Mouse (Mus musculus) bone marrow macrophage, adult 2 months (primary cell): Measurements from ENCODE around the gene Pagr1a. TPM values are rescaled to one million over a fixed set of nuclear protein-coding genes. Genes with fewer than 3 reads are reported as not detected.

ENCODE experiments used
- H3K27ac ChIP-seq: 2 replicates; pipeline ENCODE4 v1.5.1; 2012; ENCODE audit warnings: low read depth, low read length; ENCODE audit not compliant: insufficient read depth
- H3K4me1 ChIP-seq: 2 replicates; pipeline ENCODE4 v1.6.1; 2012; ENCODE audit warnings: low read length; ENCODE audit not compliant: control insufficient read depth, insufficient read depth
- H3K4me3 ChIP-seq: 2 replicates; pipeline ENCODE4 v1.5.1; 2012; ENCODE audit warnings: mild to moderate bottlenecking, low read length, moderate library complexity; ENCODE audit not compliant: insufficient read depth
- CTCF ChIP-seq: IDR thresholded peaks from 2 replicates; pipeline ENCODE4 v1.5.1; 2012; ENCODE audit warnings: low read depth, mild to moderate bottlenecking, low read length, moderate library complexity
- POLR2A ChIP-seq: IDR thresholded peaks from 2 replicates; pipeline ENCODE4 v1.6.1; 2012; ENCODE audit warnings: mild to moderate bottlenecking, low read depth, low read length, borderline replicate concordance
- polyA plus RNA-seq: library from polyadenylated mRNA; stranded (reverse); fragments of >200 nt; gene quantifications from 2 replicates; pipeline ENCODE4 v1.2.4, GENCODE M21; 2012; ENCODE audit not compliant: missing spikeins, insufficient read depth, insufficient read length

The Pagr1a gene
- polyA plus RNA-seq, 1 experiment, result 22.2 TPM

DNA sequence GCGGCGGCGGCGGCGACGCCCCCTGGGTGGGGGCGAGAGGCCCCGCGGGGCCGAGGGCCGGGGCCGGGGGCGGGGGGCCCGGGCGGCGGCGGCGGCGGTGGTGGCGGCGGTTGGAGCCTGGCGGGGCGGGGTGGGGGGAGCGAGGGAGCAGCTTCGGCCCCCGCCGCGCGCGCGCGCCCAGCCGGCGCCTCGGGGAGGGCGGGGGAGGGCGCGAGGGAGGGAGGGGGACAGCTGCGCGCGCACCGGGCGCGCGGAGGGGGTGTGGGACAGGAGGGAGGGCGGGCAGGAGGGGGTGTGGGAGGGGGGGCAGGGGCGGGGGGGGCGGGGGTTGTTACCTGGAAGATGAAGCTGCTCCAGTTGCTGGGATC lies 9.4 kb upstream of the Pagr1a start:
- Histone ChIP-seq H3K4me1 (peaks cover 30% of the 10 kb centered on the region), H3K4me3 (peak overlapping the region; percentile 76), H3K27ac (peak overlapping the region; percentile 94)
- no peak for TF ChIP-seq POLR2A
- TF ChIP-seq CTCF, result no peak

DNA sequence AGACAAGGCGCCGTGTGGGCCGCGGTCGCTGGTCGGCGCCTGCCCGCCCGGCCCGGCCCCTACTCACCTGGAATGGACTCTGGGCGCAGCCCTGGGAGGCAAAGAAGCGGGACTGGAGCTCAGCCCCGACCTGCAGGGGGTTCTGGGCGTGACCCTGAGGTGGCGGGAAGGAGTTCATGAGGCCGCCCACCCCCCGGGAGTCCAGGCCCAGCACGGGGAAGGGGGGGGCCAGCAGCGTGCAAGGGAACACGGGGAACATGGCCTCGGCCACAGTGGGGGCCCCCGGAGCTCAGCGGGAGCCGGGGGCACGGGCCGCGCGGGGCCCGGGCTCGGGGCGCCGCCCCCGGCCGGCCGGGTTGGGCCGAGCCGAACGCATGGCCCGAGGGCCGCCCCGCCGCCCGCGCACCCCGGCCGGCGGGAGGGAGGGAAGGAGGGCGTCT lies 9.0 kb upstream of the Pagr1a start:
- no peak for TF ChIP-seq POLR2A
- TF ChIP-seq CTCF, result no peak
- peaks cover 31% of the 10 kb centered on the region for H3K4me1 ChIP-seq
- peak overlapping the region; percentile 76 for H3K4me3 ChIP-seq
- H3K27ac ChIP-seq, result peak overlapping the region; percentile 94

DNA sequence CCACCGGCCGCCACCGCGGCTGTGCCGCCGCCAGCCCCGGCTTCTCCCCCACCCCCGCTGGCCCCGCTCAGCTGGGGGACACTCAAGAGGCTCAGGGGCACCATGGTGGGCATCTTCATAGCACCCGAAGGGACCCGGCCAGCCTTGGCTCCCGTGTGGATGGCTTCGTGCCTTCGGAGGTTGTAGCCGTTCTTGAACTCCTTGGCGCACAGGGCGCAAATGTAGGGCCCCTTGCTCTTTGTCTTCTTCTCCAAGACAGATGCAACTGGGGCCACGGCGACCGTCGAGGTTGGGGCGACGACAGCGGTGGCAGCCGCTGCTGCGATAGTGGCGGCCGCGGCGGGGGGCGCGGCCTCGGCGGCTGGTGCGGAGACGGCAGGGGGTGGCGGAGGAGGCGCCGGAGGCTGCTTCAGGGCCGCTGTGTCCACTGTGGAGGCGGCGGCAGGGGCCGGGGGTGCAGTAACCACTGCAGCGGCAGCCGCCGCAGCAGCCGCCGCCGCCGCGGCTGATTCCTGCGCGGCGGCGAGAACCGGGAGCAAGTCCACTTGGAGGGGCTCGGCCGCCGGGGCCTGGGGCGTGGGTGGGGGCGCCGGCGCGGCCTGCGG lies 8.5 kb upstream of the Pagr1a start:
- TF ChIP-seq POLR2A (no peak), CTCF (no peak)
- Histone ChIP-seq H3K27ac (peak overlapping the region; percentile 94), H3K4me1 (peaks cover 31% of the 10 kb centered on the region), H3K4me3 (peak overlapping the region; percentile 76)

DNA sequence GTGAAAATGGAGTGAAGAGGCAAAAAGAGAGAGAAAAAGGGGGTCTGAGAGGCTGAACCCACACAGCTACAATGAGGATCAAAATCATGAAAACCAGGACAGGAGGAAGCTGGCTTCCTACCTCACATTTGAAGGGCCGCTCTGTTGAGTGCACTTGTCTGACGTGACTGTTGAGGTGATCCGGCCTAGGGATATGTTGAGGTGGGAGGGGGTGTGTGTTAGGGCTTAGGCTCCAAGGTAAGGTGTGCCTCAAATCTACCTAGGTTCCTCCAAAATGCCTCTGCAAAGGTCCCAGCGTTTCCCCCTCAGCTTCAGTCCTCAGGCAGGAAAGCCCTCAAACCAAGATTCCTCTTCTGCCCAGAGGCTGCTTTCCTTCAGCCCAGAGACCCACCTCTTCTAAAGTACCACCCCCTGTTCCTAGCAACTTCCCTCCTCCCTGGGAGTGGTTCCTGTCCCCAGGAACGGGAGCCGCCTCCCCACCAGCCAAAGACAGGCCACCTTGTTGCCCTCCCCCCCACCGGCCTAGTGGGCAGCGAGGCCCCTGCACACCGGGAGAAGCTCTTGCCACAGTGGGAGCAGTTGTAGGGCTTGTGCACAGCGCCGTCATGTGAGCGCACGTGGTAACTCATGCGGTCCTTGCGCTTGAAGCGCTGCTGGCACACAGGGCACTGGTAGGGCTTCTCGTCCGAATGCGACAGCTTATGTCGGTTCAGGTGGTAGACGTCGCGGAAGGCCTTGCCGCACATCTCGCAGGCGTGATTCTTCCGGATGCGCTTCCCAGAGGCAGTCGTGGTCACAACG lies 7.8 kb upstream of the Pagr1a start:
- Histone ChIP-seq H3K27ac (peak overlapping the region; percentile 94), H3K4me1 (peaks cover 31% of the 10 kb centered on the region), H3K4me3 (peak overlapping the region; percentile 76)
- peak; percentile 22; the same call in 1 of the 2 replicates for TF ChIP-seq POLR2A
- TF ChIP-seq CTCF, result no peak

DNA sequence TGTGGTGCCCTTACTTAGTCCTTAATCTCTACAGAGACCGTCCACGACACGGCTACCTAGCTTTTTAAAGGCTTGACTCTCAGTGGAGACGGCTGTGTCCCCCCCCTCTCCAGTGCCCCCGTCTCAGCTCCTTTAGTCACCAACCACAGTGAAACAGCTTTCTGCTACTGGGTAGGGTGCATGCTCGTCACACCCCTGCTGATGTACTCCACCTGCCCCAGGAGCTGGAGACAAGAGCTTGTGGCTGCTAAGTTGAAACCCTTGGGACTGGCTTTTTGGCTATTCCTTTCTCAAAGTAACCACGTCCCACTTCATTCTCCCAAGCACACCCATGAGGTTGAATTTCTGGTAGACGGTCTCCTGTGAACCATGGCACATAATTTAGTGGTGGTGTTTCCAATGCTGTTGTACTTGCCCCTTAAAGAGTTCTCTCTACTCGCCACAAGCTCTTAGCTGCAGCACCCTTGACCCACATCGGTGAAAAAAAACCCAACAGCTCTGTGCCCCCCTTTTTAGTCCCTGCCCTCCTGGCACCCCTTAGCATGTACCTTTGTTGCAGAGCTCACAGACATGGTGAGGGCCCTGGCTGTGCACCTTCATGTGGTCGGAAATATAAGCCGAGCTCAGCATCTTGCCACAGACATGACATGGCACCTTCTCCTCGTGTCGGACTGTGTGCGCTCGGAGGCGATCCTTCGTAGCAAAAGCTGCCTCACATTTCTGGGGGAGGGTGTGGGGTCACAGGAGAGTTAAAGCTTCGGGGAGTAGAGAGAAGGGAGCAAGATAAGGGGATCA lies 6.9 kb upstream of the Pagr1a start:
- peak overlapping the region; percentile 94 for H3K27ac ChIP-seq
- H3K4me1 ChIP-seq, result peaks cover 31% of the 10 kb centered on the region
- peak overlapping the region; percentile 76 for H3K4me3 ChIP-seq
- no peak for TF ChIP-seq POLR2A
- TF ChIP-seq CTCF, result no peak

DNA sequence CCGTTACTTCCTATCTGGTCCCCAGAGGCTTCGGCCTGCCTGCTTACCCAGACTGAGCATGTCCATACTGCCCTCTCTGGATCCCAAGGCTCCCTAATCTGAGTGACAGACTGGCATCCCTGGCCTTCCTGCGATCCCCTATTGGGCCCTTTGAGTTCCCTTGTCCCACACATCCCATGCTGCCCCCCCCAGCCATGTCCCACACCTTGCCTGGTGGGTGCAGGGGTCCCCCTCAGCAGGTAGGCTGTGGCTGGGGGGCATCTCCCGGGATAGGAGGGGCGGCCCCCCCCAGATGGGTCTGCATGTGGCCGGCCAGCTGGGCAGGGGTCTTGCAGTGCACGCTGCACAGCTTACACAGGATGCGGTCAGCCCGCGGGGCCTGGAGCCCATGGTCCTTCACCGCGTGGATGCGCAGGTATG lies 6.1 kb upstream of the Pagr1a start:
- Histone ChIP-seq H3K27ac (no peak overlapping the region), H3K4me3 (peak overlapping the region; percentile 25), H3K4me1 (peaks cover 26% of the 10 kb centered on the region)
- TF ChIP-seq CTCF, result no peak
- TF ChIP-seq POLR2A, result no peak

DNA sequence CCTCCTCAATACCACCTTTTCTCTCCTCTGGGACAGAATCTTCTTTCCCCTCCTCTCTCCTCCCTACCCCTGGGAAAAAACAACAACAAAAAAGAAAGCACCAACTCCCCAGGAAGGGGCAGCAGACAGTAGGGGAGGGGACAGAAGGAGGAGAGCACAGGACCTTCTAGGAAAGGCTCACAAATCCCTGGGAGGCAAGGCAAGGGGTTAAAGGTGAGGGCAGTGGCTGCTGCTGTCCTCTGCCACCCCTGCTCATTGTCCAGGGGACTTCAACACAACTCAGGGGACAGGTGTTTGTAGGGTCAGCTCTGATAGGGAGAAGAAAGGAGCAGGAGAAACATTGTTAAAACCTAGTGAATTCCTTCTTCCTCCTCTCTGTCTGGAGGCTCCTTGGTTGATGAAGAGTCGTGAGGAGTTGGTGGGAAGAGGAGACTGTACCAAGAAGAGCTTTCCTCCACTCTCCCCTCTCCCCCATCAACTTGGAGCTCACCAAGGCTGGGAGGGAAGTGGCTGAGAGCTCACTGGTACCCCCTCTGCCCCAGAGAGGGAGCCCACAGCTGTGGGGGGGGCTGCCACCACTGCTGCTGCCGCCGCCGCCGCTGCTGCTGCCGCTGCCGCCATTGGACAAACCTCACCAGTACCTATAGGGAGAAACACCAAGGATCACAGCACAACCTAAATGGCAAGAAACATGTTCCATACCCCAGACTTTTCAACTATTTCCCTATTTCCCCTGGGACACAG lies 5.5 kb upstream of the Pagr1a start:
- Histone ChIP-seq H3K4me3 (peak overlapping the region; percentile 25; the same call in 1 of the 2 replicates), H3K27ac (no peak overlapping the region)

DNA sequence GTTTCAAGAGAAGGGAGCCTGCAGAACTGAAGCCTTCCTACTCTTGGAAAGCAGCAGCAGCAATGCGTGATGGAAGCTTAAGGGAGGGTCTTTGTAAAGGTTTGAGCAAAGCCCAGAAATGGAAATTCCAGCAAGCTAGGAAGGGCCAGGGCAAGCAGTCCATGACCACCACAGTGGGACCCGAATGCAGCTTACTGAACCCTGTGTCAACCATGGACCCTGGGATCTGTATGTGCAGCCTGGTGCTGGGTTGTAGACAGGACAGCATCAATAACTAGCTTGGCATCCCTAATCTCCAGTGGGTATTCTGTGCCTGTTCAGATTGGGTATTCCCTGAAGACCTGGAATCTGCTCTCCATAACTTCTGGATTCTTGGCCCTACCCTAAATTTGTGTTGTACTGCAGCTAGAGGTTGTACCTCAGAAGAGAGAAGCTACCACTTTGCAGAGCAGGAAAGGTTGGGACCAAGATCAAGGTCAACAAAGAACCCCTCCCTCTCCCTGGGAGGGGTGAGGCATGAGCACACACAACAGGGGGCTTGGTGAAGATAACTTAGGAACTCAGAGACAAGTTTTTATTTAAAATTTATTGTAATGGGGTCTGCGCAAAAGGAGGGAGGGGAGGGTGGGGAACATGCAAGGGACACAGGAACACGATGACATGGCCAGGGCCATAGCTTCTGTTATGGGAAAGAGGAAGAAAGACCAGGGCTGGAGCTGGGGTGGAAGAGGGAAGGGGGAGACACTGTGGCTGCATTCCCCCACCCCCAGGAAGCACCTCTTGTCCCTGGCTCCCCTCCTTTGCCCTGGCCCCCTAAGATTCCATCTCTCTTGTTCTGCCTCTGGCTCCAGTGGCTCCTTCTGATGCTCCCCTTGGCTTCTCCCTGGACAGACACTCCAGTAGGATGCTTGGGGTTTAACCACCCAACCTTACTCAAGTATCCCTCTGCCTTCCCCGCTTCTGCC lies 4.7 kb upstream of the Pagr1a start:
- no peak overlapping the region for H3K4me3 ChIP-seq
- no peak for TF ChIP-seq POLR2A
- no peak for TF ChIP-seq CTCF
- H3K4me1 ChIP-seq, result peaks cover 21% of the 10 kb centered on the region
- H3K27ac ChIP-seq, result no peak overlapping the region

More for the DNA sequence above, 5.5 kb upstream of the Pagr1a start:
- TF ChIP-seq CTCF, result no peak
- TF ChIP-seq POLR2A, result no peak
- H3K4me1 ChIP-seq, result peaks cover 21% of the 10 kb centered on the region
